Mouse (Mus musculus) liver (tissue): ENCODE results near the gene Gjc1.

Experiments used
- DNase-seq: peaks from one replicate; pipeline ENCODE4 v3.0.0-alpha.2; 2020; ENCODE audit warnings: mixed read lengths

The Gjc1 gene

GRCm38 (mm10) chr11:102819021-102819782, at the start of gene Gjc1:
Gene Gjc1, minus strand, starts transcription at chr11:102819700.
- peak; percentile 56 for DNase-seq

GRCm38 (mm10) chr11:102864272-102864671, 44.8 kb upstream of the Gjc1 start:
- peak; percentile 65 for DNase-seq

GRCm38 (mm10) chr11:102859933-102860332, 40.4 kb upstream of the Gjc1 start:
- no peak for DNase-seq

GRCm38 (mm10) chr11:102858951-102859350, 39.5 kb upstream of the Gjc1 start:
- DNase-seq = no peak

- no peak for DNase-seq
Measured at GRCm38 (mm10) chr11:102855941-102856340, 36.4 kb upstream of the Gjc1 start.

- DNase-seq = no peak
Measured at GRCm38 (mm10) chr11:102853760-102854159, 34.3 kb upstream of the Gjc1 start.

- peak; percentile 61 for DNase-seq
Measured at GRCm38 (mm10) chr11:102851883-102852282, 32.4 kb upstream of the Gjc1 start.

GRCm38 (mm10) chr11:102845926-102846325, 26.4 kb upstream of the Gjc1 start:
- no peak for DNase-seq

GRCm38 (mm10) chr11:102838616-102839150, 19.2 kb upstream of the Gjc1 start:
- DNase-seq = no peak

- DNase-seq = no peak
Measured at GRCm38 (mm10) chr11:102838126-102838525, 18.6 kb upstream of the Gjc1 start.

- DNase-seq = no peak
Measured at GRCm38 (mm10) chr11:102837385-102837784, 17.9 kb upstream of the Gjc1 start.

GRCm38 (mm10) chr11:102836146-102836545, 16.6 kb upstream of the Gjc1 start:
- no peak for DNase-seq

- DNase-seq = no peak
Measured at GRCm38 (mm10) chr11:102835549-102835948, 16.0 kb upstream of the Gjc1 start, which contains the start of gene Higd1b. Gene Higd1b, plus strand, starts transcription at chr11:102835849.

GRCm38 (mm10) chr11:102834219-102834618, 14.7 kb upstream of the Gjc1 start:
- no peak for DNase-seq

- no peak for DNase-seq
Measured at GRCm38 (mm10) chr11:102832700-102833297, 13.3 kb upstream of the Gjc1 start.

GRCm38 (mm10) chr11:102830276-102830675, 10.8 kb upstream of the Gjc1 start:
- no peak for DNase-seq

- DNase-seq = no peak
Measured at GRCm38 (mm10) chr11:102827097-102827496, 7.6 kb upstream of the Gjc1 start.

GRCm38 (mm10) chr11:102826476-102826875, 7.0 kb upstream of the Gjc1 start:
- no peak for DNase-seq

GRCm38 (mm10) chr11:102821231-102821630, 1.7 kb upstream of the Gjc1 start:
- DNase-seq = no peak

- DNase-seq = no peak
Measured at GRCm38 (mm10) chr11:102820432-102820831, 932 bp upstream of the Gjc1 start.

GRCm38 (mm10) chr11:102819783-102820385, 384 bp upstream of the Gjc1 start:
- no peak for DNase-seq

- peak; percentile 11 for DNase-seq
Measured at GRCm38 (mm10) chr11:102818121-102819020, 1.1 kb downstream of the Gjc1 start.

- DNase-seq = no peak
Measured at GRCm38 (mm10) chr11:102814881-102815280, 4.6 kb downstream of the Gjc1 start.
